Mouse (Mus musculus) heart, postnatal 0 days (tissue): ENCODE data around the gene Dock7.
A peak's percentile ranks its signal among the peaks of the same experiment; 100 is the strongest.

Experiments
- CTCF ChIP-seq: IDR thresholded peaks from 2 replicates; pipeline ENCODE4 v1.5.1; 2016; ENCODE audit warnings: antibody characterized with exemption, control low read depth, low read depth
- EP300 ChIP-seq: IDR thresholded peaks from 2 replicates; pipeline ENCODE4 v1.6.1; 2016; ENCODE audit warnings: antibody characterized with exemption, low read depth

DNA sequence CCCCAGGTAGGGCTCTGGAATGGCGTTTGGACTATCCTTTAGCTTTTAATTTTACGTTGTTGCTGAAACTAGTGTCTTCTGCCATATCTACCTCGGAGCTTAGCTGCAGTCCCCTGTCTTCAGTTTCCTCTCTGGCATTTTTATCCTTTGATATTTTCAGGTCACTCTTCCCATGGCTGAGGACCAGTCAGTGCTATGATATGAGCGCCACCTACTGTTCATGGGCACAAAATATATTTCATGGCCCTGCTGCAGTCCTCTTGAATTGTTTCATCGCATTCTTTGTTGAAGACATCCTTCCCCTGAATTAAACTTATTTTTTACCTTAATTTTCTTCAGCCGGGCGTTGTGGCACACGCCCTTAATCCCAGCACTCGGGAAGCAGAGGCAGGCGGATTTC, 233.6 kb downstream of the Dock7 start:
- peak; percentile 84 for TF ChIP-seq CTCF
- TF ChIP-seq EP300 = no peak
